Mouse (Mus musculus): ENCODE results near the gene Zfp652.

DNA sequence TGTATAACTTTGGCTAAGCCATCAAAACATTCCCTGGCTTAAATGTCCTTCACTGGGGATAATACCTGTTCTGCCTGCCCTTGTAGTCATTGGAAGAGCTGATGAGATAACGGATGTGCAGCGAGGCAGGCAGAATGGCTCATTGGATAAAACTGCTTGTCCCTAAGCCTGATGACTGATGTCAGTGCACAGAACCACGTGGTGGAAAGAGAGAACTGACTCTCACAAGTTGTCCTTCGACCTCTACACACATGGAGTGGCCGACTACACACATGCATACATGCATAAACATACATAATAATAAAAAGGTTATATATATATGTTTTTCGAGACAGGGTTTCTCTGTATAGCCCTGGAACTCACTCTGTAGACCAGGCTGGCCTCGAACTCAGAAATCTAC lies 2.0 kb upstream of the Zfp652 start:
- no peak for TF ChIP-seq CTCF (IDR thresholded peaks at IDR 0.05; ENCODE audit: insufficient read depth, low read depth, low read length)
- TF ChIP-seq POLR2A (IDR thresholded peaks at IDR 0.05; ENCODE audit: insufficient read depth, low read depth, low read length) = no peak
